Mouse (Mus musculus) kidney, postnatal 10 days (tissue): ENCODE data around the gene Fam71e2.
A peak's percentile ranks its signal among the peaks of the same experiment; 100 is the strongest.
"Not testable (repeated sequence)": the region's sequence is repeated elsewhere in the genome, so short reads cannot be mapped to it uniquely, and the experiment has no call there.

Source experiments
- DNase-seq: peaks from one replicate; pipeline ENCODE4 v3.0.0; 2021; ENCODE audit warnings: mixed read lengths

Gene Fam71e2

GRCm38 (mm10) chr7:4771202-4771601 lies at the start of gene Fam71e2:
Gene Fam71e2 (minus strand): TSS chr7:4771302.
- no peak for DNase-seq

GRCm38 (mm10) chr7:4816559-4816958 lies 45.5 kb upstream of the Fam71e2 start:
- DNase-seq: no peak

- DNase-seq: no peak
Observed at GRCm38 (mm10) chr7:4813105-4813791, 42.1 kb upstream of the Fam71e2 start.

GRCm38 (mm10) chr7:4812303-4813104 lies 41.4 kb upstream of the Fam71e2 start, which contains the start of gene Ube2s:
Gene Ube2s (minus strand): TSS chr7:4812590.
- peak; percentile 99 for DNase-seq

- DNase-seq: no peak
Observed at GRCm38 (mm10) chr7:4811842-4812302, 40.8 kb upstream of the Fam71e2 start.

- not testable (repeated sequence) for DNase-seq
Observed at GRCm38 (mm10) chr7:4811131-4811530, 40.0 kb upstream of the Fam71e2 start.

- peak; percentile 47 for DNase-seq
Observed at GRCm38 (mm10) chr7:4806716-4807115, 35.6 kb upstream of the Fam71e2 start.

- DNase-seq: no peak
Observed at GRCm38 (mm10) chr7:4802247-4802646, 31.1 kb upstream of the Fam71e2 start.

GRCm38 (mm10) chr7:4795767-4796433 lies 24.8 kb upstream of the Fam71e2 start:
- peak; percentile 18 for DNase-seq

- DNase-seq: no peak
Observed at GRCm38 (mm10) chr7:4794631-4795168, 23.6 kb upstream of the Fam71e2 start.

GRCm38 (mm10) chr7:4793674-4794073 lies 22.6 kb upstream of the Fam71e2 start:
- DNase-seq: no peak

GRCm38 (mm10) chr7:4793248-4793647 lies 22.1 kb upstream of the Fam71e2 start:
- DNase-seq: peak; percentile 31

- DNase-seq: peak; percentile 97
Observed at GRCm38 (mm10) chr7:4792278-4793212, 21.4 kb upstream of the Fam71e2 start, which contains the start of gene Rpl28. Gene Rpl28 (plus strand): TSS chr7:4792874.

- peak; percentile 81 for DNase-seq
Observed at GRCm38 (mm10) chr7:4789436-4789935, 18.4 kb upstream of the Fam71e2 start, which contains the start of gene Tmem238. Gene Tmem238 (minus strand): TSS chr7:4789656.

GRCm38 (mm10) chr7:4788499-4789435 lies 17.7 kb upstream of the Fam71e2 start:
- DNase-seq: peak; percentile 85

GRCm38 (mm10) chr7:4783667-4784268 lies 12.7 kb upstream of the Fam71e2 start:
- DNase-seq: no peak

GRCm38 (mm10) chr7:4782759-4783158 lies 11.7 kb upstream of the Fam71e2 start, which contains the start of the genes Il11 and Tmem190:
Gene Il11 (minus strand): TSS chr7:4782859.
Gene Tmem190 (plus strand): TSS chr7:4782937.
- DNase-seq: no peak

GRCm38 (mm10) chr7:4782130-4782529 lies 11.0 kb upstream of the Fam71e2 start:
- DNase-seq: no peak

- DNase-seq: no peak
Observed at GRCm38 (mm10) chr7:4779921-4780320, 8.8 kb upstream of the Fam71e2 start.
